Mouse (Mus musculus) gastrocnemius, postnatal 10 days (tissue): ENCODE results near the gene Ippk. TPM values are rescaled to one million over a fixed set of nuclear protein-coding genes. Genes with fewer than 3 reads are reported as not detected.

Experiments
- DNase-seq: peaks from one replicate; pipeline ENCODE4 v3.0.0; 2021; ENCODE audit warnings: mixed read lengths
- long read RNA-seq, 2 experiments: library from polyadenylated mRNA; stranded (forward); transcript quantifications; one replicate each; pipeline ENCODE4 v2.0.0; 2021
- total RNA-seq, 2 experiments: library from RNA; stranded (reverse); gene quantifications; 2 replicates each; pipeline ENCODE4 v1.2.3; 2021

Gene Ippk
- total RNA-seq = 1 to 10 TPM; 5.7 to 6.3 TPM
- long read RNA-seq, experiment 1, full-length matches to known transcripts = 13 of 15 reads
- long read RNA-seq, experiment 1, partial matches to known transcripts = 0 of 15 reads
- long read RNA-seq, experiment 1, other reads (novel, unspliced or antisense) = 2 of 15 reads
- long read RNA-seq, experiment 2, full-length matches to known transcripts = 11 of 16 reads
- long read RNA-seq, experiment 2, partial matches to known transcripts = 0 of 16 reads
- long read RNA-seq, experiment 2, other reads (novel, unspliced or antisense) = 5 of 16 reads

GRCm38 (mm10) chr13:49420754-49421605 is at the start of gene Ippk:
TSS of gene Ippk (plus strand) at chr13:49421249.
- DNase-seq = peak; percentile 96

- DNase-seq = peak; percentile 36
Observed at GRCm38 (mm10) chr13:49371428-49371899, 49.6 kb upstream of the Ippk start.

- DNase-seq = peak; percentile 49
Observed at GRCm38 (mm10) chr13:49372370-49373060, 48.5 kb upstream of the Ippk start.

GRCm38 (mm10) chr13:49374304-49374703 is 46.7 kb upstream of the Ippk start:
- DNase-seq = no peak

- no peak for DNase-seq
Observed at GRCm38 (mm10) chr13:49374730-49375129, 46.3 kb upstream of the Ippk start.

GRCm38 (mm10) chr13:49377608-49378007 is 43.4 kb upstream of the Ippk start:
- DNase-seq = no peak

- no peak for DNase-seq
Observed at GRCm38 (mm10) chr13:49379301-49379700, 41.7 kb upstream of the Ippk start.

- DNase-seq = peak; percentile 93
Observed at GRCm38 (mm10) chr13:49381230-49381629, 39.8 kb upstream of the Ippk start.

- no peak for DNase-seq
Observed at GRCm38 (mm10) chr13:49382997-49383396, 38.1 kb upstream of the Ippk start.

- DNase-seq = no peak
Observed at GRCm38 (mm10) chr13:49384751-49385463, 36.1 kb upstream of the Ippk start.

GRCm38 (mm10) chr13:49391374-49391773 is 29.7 kb upstream of the Ippk start:
- no peak for DNase-seq

- DNase-seq = no peak
Observed at GRCm38 (mm10) chr13:49393579-49393978, 27.5 kb upstream of the Ippk start.

- DNase-seq = no peak
Observed at GRCm38 (mm10) chr13:49394886-49395447, 26.1 kb upstream of the Ippk start.

- DNase-seq = no peak
Observed at GRCm38 (mm10) chr13:49396798-49397197, 24.3 kb upstream of the Ippk start.

GRCm38 (mm10) chr13:49398191-49398590 is 22.9 kb upstream of the Ippk start:
- DNase-seq = no peak

- DNase-seq = peak; percentile 50
Observed at GRCm38 (mm10) chr13:49400139-49400538, 20.9 kb upstream of the Ippk start.

GRCm38 (mm10) chr13:49402628-49403027 is 18.4 kb upstream of the Ippk start:
- DNase-seq = no peak

- DNase-seq = no peak
Observed at GRCm38 (mm10) chr13:49407795-49408194, 13.3 kb upstream of the Ippk start.

GRCm38 (mm10) chr13:49421606-49421917 is 513 bp downstream of the Ippk start:
- DNase-seq = peak; percentile 38

- DNase-seq = no peak
Observed at GRCm38 (mm10) chr13:49421959-49422358, 910 bp downstream of the Ippk start.

- DNase-seq = no peak
Observed at GRCm38 (mm10) chr13:49426736-49427135, 5.7 kb downstream of the Ippk start.
